Mouse (Mus musculus): ENCODE data around the gene Scarf2. TPM values are rescaled to one million over a fixed set of nuclear protein-coding genes. Genes with fewer than 3 reads are reported as not detected.
A peak's percentile ranks its signal among the peaks of the same experiment; 100 is the strongest.

The Scarf2 gene
- total RNA-seq, 4 experiments from 2014 or later: 4.1 to 4.3 (median 4.1) TPM

- no peak for DNase-seq (ENCODE audit: low spot score in 2 of 2)
Observed at GRCm38 (mm10) chr16:17798321-17799180, 1.5 kb downstream of the Scarf2 start.

GRCm38 (mm10) chr16:17799584-17799983 is 2.5 kb downstream of the Scarf2 start:
- no peak for DNase-seq (ENCODE audit: low spot score in 2 of 2)

- no peak for DNase-seq (ENCODE audit: low spot score in 2 of 2)
Observed at GRCm38 (mm10) chr16:17801777-17802455, 4.8 kb downstream of the Scarf2 start.

- DNase-seq (ENCODE audit: low spot score in 2 of 2): no peak
Observed at GRCm38 (mm10) chr16:17802456-17802838, 5.4 kb downstream of the Scarf2 start.

GRCm38 (mm10) chr16:17802839-17803674 is 6.0 kb downstream of the Scarf2 start:
- peak in 1 of 2 experiments; percentile 51 for DNase-seq (ENCODE audit: low spot score in 2 of 2)

- no peak for DNase-seq (ENCODE audit: low spot score in 2 of 2)
Observed at GRCm38 (mm10) chr16:17803675-17804448, 6.8 kb downstream of the Scarf2 start.

- no peak for DNase-seq (ENCODE audit: low spot score in 2 of 2)
Observed at GRCm38 (mm10) chr16:17804449-17804912, 7.4 kb downstream of the Scarf2 start.

GRCm38 (mm10) chr16:17804982-17805381 is 7.9 kb downstream of the Scarf2 start:
- DNase-seq (ENCODE audit: low spot score in 2 of 2): no peak

GRCm38 (mm10) chr16:17806581-17807191 is 9.6 kb downstream of the Scarf2 start:
- DNase-seq (ENCODE audit: low spot score in 2 of 2): no peak

- DNase-seq (ENCODE audit: low spot score in 2 of 2): peak; percentile 77 to 80
Observed at GRCm38 (mm10) chr16:17807192-17808009, 10.3 kb downstream of the Scarf2 start.

GRCm38 (mm10) chr16:17809125-17809524 is 12.0 kb downstream of the Scarf2 start:
- no peak for DNase-seq (ENCODE audit: low spot score in 2 of 2)

- DNase-seq (ENCODE audit: low spot score in 2 of 2): no peak
Observed at GRCm38 (mm10) chr16:17809711-17810110, 12.6 kb downstream of the Scarf2 start.

- DNase-seq (ENCODE audit: low spot score in 2 of 2): no peak
Observed at GRCm38 (mm10) chr16:17812120-17812519, 15.0 kb downstream of the Scarf2 start.

- no peak for DNase-seq (ENCODE audit: low spot score in 2 of 2)
Observed at GRCm38 (mm10) chr16:17813173-17813572, 16.1 kb downstream of the Scarf2 start.

GRCm38 (mm10) chr16:17815411-17816402 is 18.6 kb downstream of the Scarf2 start:
- peak in 1 of 2 experiments; percentile 53 for DNase-seq (ENCODE audit: low spot score in 2 of 2)

GRCm38 (mm10) chr16:17816528-17816927 is 19.4 kb downstream of the Scarf2 start:
- no peak for DNase-seq (ENCODE audit: low spot score in 2 of 2)

- no peak for DNase-seq (ENCODE audit: low spot score in 2 of 2)
Observed at GRCm38 (mm10) chr16:17826500-17826899, 29.4 kb downstream of the Scarf2 start.

GRCm38 (mm10) chr16:17828229-17828628 is 31.1 kb downstream of the Scarf2 start:
- DNase-seq (ENCODE audit: low spot score in 2 of 2): no peak
